Mouse (Mus musculus): ENCODE measurements around the gene Cep57l1. TPM values are rescaled to one million over a fixed set of nuclear protein-coding genes. Genes with fewer than 3 reads are reported as not detected.

Cep57l1 gene
- total and polyA plus RNA-seq, 3 experiments: 16.7 to 19.2 TPM; not detected in 1

- peak; percentile 95 for DNase-seq (ENCODE audit: low read depth, low spot score)
- Histone ChIP-seq H3K4me1 (ENCODE audit: control insufficient read depth in 1 of 2, insufficient read depth in 2 of 2, low read length in 2 of 2) (peaks cover 5 to 12% of the 10 kb centered on the region in 2 experiments), H3K79me2 (ENCODE audit: control insufficient read depth, insufficient read depth, low read length, poor library complexity) (peaks cover 15% of the 10 kb centered on the region), H3K27me3 (ENCODE audit: control insufficient read depth in 1 of 2, insufficient read depth in 2 of 2, low read length in 2 of 2) (no peaks in the 10 kb centered on the region), H3K4me3 (ENCODE audit: control insufficient read depth in 1 of 2, insufficient read depth in 1 of 2, low read depth in 2 of 2, low read length in 2 of 2) (peak overlapping the region; percentile 64 to 76), H3K9me3 (replicated peaks; ENCODE audit: insufficient read depth, low read length) (no peaks in the 10 kb centered on the region), H3K36me3 (ENCODE audit: control insufficient read depth in 1 of 2, insufficient read depth in 2 of 2, low read length in 2 of 2) (peaks cover 0 to 22% of the 10 kb centered on the region in 2 experiments; a peak in 2 of 4 replicates), H3K27ac (ENCODE audit: control insufficient read depth, low read depth, low read length) (peak overlapping the region; percentile 94), H3K9ac (ENCODE audit: control insufficient read depth, low read depth, low read length, poor library complexity, severe bottlenecking) (peak overlapping the region; percentile 82)
- peak; percentile 93 for TF ChIP-seq KAT2A (conservative IDR thresholded peaks at IDR 0.05; ENCODE audit: low read depth, low read length)
- TF ChIP-seq MYB (IDR thresholded peaks at IDR 0.05; ENCODE audit: low read depth, low read length): peak; percentile 93
- no peak; the same call in 1 of the 2 replicates for TF ChIP-seq MAZ (IDR thresholded peaks at IDR 0.05; ENCODE audit: low read depth, low read length)
- TF ChIP-seq MEF2A (IDR thresholded peaks at IDR 0.05; ENCODE audit: extremely low read depth, insufficient replicate concordance, low read depth, low read length, poor library complexity, severe bottlenecking): no peak
- TF ChIP-seq TAL1 (IDR thresholded peaks at IDR 0.05; ENCODE audit: low read length): no peak
- TF ChIP-seq ETS1 (IDR thresholded peaks at IDR 0.05; ENCODE audit: low read depth, low read length): no peak; the same call in 1 of the 2 replicates
- TF ChIP-seq USF1 (IDR thresholded peaks at IDR 0.05; ENCODE audit: low read depth, low read length): no peak
- TF ChIP-seq MXI1 (IDR thresholded peaks at IDR 0.05; ENCODE audit: low read depth, low read length): peak; percentile 92; the same call in 1 of the 2 replicates
- peak; percentile 93 for TF ChIP-seq MYC (IDR thresholded peaks at IDR 0.05; ENCODE audit: low read depth, low read length)
- TF ChIP-seq MAFK (IDR thresholded peaks at IDR 0.05; ENCODE audit: borderline replicate concordance, low read depth, low read length): no peak
- no peak for TF ChIP-seq POLR2AphosphoS5 (IDR thresholded peaks at IDR 0.05; ENCODE audit: borderline replicate concordance, low read depth, low read length)
- TF ChIP-seq ELF1 (IDR thresholded peaks at IDR 0.05; ENCODE audit: low read depth, low read length): no peak
- TF ChIP-seq JUND (IDR thresholded peaks at IDR 0.05; ENCODE audit: low read depth, low read length): no peak
- TF ChIP-seq GABPA (IDR thresholded peaks at IDR 0.05; ENCODE audit: low read depth, low read length): no peak
- TF ChIP-seq USF2 (IDR thresholded peaks at IDR 0.05; ENCODE audit: borderline replicate concordance in 1 of 2, insufficient read depth in 1 of 2, low read depth in 1 of 2, low read length in 2 of 2): no peak
- TF ChIP-seq BHLHE40 (IDR thresholded peaks at IDR 0.05; ENCODE audit: borderline replicate concordance, low read depth, low read length): no peak
- TF ChIP-seq POLR2AphosphoS2 (IDR thresholded peaks at IDR 0.05; ENCODE audit: low read length): 0 out of 2 replicates have a peak, but pooled peaks have one; percentile 46
- TF ChIP-seq ZC3H11A (IDR thresholded peaks at IDR 0.05; ENCODE audit: low read depth, low read length): no peak
- peak; percentile 76; the same call in 1 of the 2 replicates for TF ChIP-seq MAX (IDR thresholded peaks at IDR 0.05; ENCODE audit: low read length)
- TF ChIP-seq SMC3 (IDR thresholded peaks at IDR 0.05; ENCODE audit: low read depth, low read length): no peak
- no peak; the same call in 1 of the 2 replicates for TF ChIP-seq CHD2 (IDR thresholded peaks at IDR 0.05; ENCODE audit: low read length)
- peak; percentile 97 for TF ChIP-seq SIN3A (IDR thresholded peaks at IDR 0.05; ENCODE audit: low read length)
- peak; percentile 38; the same call in 1 of the 2 replicates for TF ChIP-seq ZMIZ1 (IDR thresholded peaks at IDR 0.05; ENCODE audit: low read depth, low read length)
- no peak for TF ChIP-seq NRF1 (IDR thresholded peaks at IDR 0.05; ENCODE audit: insufficient read depth, low read depth, low read length, poor library complexity, severe bottlenecking)
- no peak for TF ChIP-seq ZKSCAN1 (IDR thresholded peaks at IDR 0.05; ENCODE audit: low read depth, low read length)
- no peak for TF ChIP-seq RAD21 (IDR thresholded peaks at IDR 0.05; ENCODE audit: low read depth, low read length)
- TF ChIP-seq CTCF (IDR thresholded peaks at IDR 0.05 in 2 of 3, conservative IDR thresholded peaks at IDR 0.05 in 1 of 3; ENCODE audit: control insufficient read depth in 1 of 3, insufficient read depth in 1 of 3, low read depth in 2 of 3, low read length in 3 of 3, poor library complexity in 1 of 3, severe bottlenecking in 1 of 3): no peak
- peak; percentile 20; the same call in 1 of the 2 replicates for TF ChIP-seq GATA1 (IDR thresholded peaks at IDR 0.05; ENCODE audit: low read depth, low read length)
- TF ChIP-seq TCF12 (IDR thresholded peaks at IDR 0.05; ENCODE audit: low read depth, low read length): no peak
- peak; percentile 27 to 82; a peak in 2 of 4 replicates for TF ChIP-seq POLR2A (IDR thresholded peaks at IDR 0.05; ENCODE audit: control insufficient read depth in 1 of 2, insufficient read depth in 1 of 2, low read depth in 1 of 2, low read length in 2 of 2, poor library complexity in 1 of 2)
- TF ChIP-seq UBTF (IDR thresholded peaks at IDR 0.05; ENCODE audit: borderline replicate concordance, insufficient read depth, low read depth, low read length): no peak
- TF ChIP-seq EP300 (IDR thresholded peaks at IDR 0.05; ENCODE audit: low read depth in 1 of 2, low read length in 2 of 2): no peak
- no peak for TF ChIP-seq CHD1 (IDR thresholded peaks at IDR 0.05; ENCODE audit: low read depth, low read length)
- peak; percentile 97 for TF ChIP-seq E2F4 (IDR thresholded peaks at IDR 0.05; ENCODE audit: borderline replicate concordance, low read depth, low read length)
- TF ChIP-seq ZNF384 (IDR thresholded peaks at IDR 0.05; ENCODE audit: low read depth, low read length): peak; percentile 56; the same call in 1 of the 2 replicates
- no peak for TF ChIP-seq RCOR1 (IDR thresholded peaks at IDR 0.05; ENCODE audit: low read depth, low read length)
Measured at GRCm38 (mm10) chr10:41809080-41809770, 446 bp downstream of the Cep57l1 start.
